Mouse (Mus musculus) midbrain, embryonic 14.5 days (tissue): ENCODE measurements around the gene Tha1. TPM values are rescaled to one million over a fixed set of nuclear protein-coding genes. Genes with fewer than 3 reads are reported as not detected.

ENCODE experiments used
- ATAC-seq: fragments of 200-750 bp; cut with Nextera tagmentation; 2 replicates; pipeline ENCODE4 v1.8.0; 2017; ENCODE audit warnings: moderate number of reproducible peaks, moderate library complexity; ENCODE audit not compliant: low FRiP score, low TSS enrichment
- DNase-seq: peaks from one replicate; pipeline ENCODE4 v3.0.0-alpha.2; 2015
- H3K27ac ChIP-seq: fragments of 300-500 bp; sonication (generic); replicated peaks from 2 replicates; pipeline ENCODE4 v1.5.1; 2014; ENCODE audit warnings: mild to moderate bottlenecking, low read depth, low read length, moderate library complexity
- H3K27me3 ChIP-seq: fragments of 300-500 bp; sonication (generic); 2 replicates; pipeline ENCODE4 v1.6.1; 2014; ENCODE audit warnings: low read length, control low read depth, mixed read lengths; ENCODE audit not compliant: control insufficient read depth, insufficient read depth
- H3K36me3 ChIP-seq: fragments of 300-500 bp; sonication (generic); 2 replicates; pipeline ENCODE4 v1.6.1; 2014; ENCODE audit warnings: low read length, control low read depth; ENCODE audit not compliant: control insufficient read depth, insufficient read depth
- H3K4me1 ChIP-seq: fragments of 300-500 bp; sonication (generic); 2 replicates; pipeline ENCODE4 v1.6.1; 2014; ENCODE audit warnings: mild to moderate bottlenecking, antibody characterized with exemption, low read length, control low read depth; ENCODE audit not compliant: control insufficient read depth, insufficient read depth
- H3K4me2 ChIP-seq: fragments of 300-500 bp; sonication (generic); 2 replicates; pipeline ENCODE4 v1.6.1; 2014; ENCODE audit warnings: mild to moderate bottlenecking, low read length, moderate library complexity
- H3K4me3 ChIP-seq: fragments of 300-500 bp; sonication (generic); replicated peaks from 2 replicates; pipeline ENCODE4 v1.5.1; 2014; ENCODE audit warnings: low read depth, low read length
- H3K9ac ChIP-seq: fragments of 300-500 bp; sonication (generic); replicated peaks from 2 replicates; pipeline ENCODE4 v1.6.1; 2014; ENCODE audit warnings: mild to moderate bottlenecking, low read length, moderate library complexity
- H3K9me3 ChIP-seq: fragments of 300-500 bp; sonication (generic); 2 replicates; pipeline ENCODE4 v1.6.1; 2016; ENCODE audit warnings: low read length, control low read depth, mixed read lengths; ENCODE audit not compliant: control insufficient read depth
- WGBS: fragments of 180-500 bp; shearing (Covaris S2); extraction: QIAGEN DNeasy Blood & Tissue Kit; methylation state at CpG from one replicate; pipeline ENCODE4 v1.1.7; 2014; 5-methylcytosine and 5-hydroxymethylcytosine counted together
- polyA plus RNA-seq: library from polyadenylated mRNA; unstranded; fragments of >200 nt; fragmentation: Nextera tagmentation; extraction: Ambion mirVana; gene quantifications from 2 replicates; pipeline ENCODE4 v1.2.1, GENCODE M21; 2014

Gene Tha1
- polyA plus RNA-seq, 1 experiment from 2014 or later, result 2.3 TPM

GRCm38 (mm10) chr11:117904442-117904841 lies 31.2 kb upstream of the Tha1 start:
- Histone ChIP-seq H3K4me3 (no peak overlapping the region), H3K4me2 (no peak overlapping the region), H3K9ac (no peak overlapping the region), H3K36me3 (no peaks in the 10 kb centered on the region), H3K27me3 (no peaks in the 10 kb centered on the region), H3K9me3 (no peaks in the 10 kb centered on the region), H3K27ac (no peak overlapping the region), H3K4me1 (no peaks in the 10 kb centered on the region)
- ATAC-seq, result no peak
- WGBS, result 90% methylated on average over 8 of the region's 8 CpGs
- no peak for DNase-seq

DNA sequence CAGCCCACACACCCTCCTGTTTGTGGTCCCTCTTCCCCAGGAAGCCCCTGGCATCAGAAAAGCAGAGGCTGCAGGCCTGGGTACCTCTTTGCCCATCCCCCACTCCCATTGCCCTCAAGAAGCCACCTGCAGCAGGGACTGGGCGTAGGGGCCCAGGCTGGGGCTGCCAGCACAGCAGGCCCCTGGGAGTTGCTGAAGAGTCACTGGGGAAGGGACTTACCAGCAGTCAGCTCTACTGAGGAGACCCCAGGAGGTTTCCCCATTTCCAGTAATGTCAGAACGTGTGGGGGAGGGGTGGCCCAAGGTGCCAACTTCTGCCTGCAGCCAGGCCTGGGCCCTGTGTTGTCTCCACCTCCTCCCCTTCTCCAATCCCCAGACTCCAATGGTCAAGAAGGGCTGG lies 29.0 kb upstream of the Tha1 start:
- H3K9ac ChIP-seq, result no peak overlapping the region
- 62% methylated on average over 2 of the region's 2 CpGs for WGBS
- no peaks in the 10 kb centered on the region for H3K4me1 ChIP-seq
- H3K4me2 ChIP-seq, result no peak overlapping the region
- ATAC-seq (no peak), DNase-seq (no peak)
- H3K27ac ChIP-seq, result no peak overlapping the region
- no peaks in the 10 kb centered on the region for H3K27me3 ChIP-seq
- no peaks in the 10 kb centered on the region for H3K36me3 ChIP-seq
- no peaks in the 10 kb centered on the region for H3K9me3 ChIP-seq
- no peak overlapping the region for H3K4me3 ChIP-seq

- no peak overlapping the region for H3K9ac ChIP-seq
- ATAC-seq (no peak), DNase-seq (no peak)
- no peak overlapping the region for H3K4me3 ChIP-seq
- H3K4me2 ChIP-seq, result no peak overlapping the region
- H3K27me3 ChIP-seq, result no peaks in the 10 kb centered on the region
- H3K27ac ChIP-seq, result no peak overlapping the region
- H3K4me1 ChIP-seq, result 0 out of 2 replicates have a peak, but pooled peaks cover under 1% of the 10 kb centered on the region
- H3K9me3 ChIP-seq, result no peaks in the 10 kb centered on the region
- H3K36me3 ChIP-seq, result no peaks in the 10 kb centered on the region
- 48% methylated on average over 2 of the region's 2 CpGs for WGBS
Measured at GRCm38 (mm10) chr11:117896533-117896932, 23.3 kb upstream of the Tha1 start.

DNA sequence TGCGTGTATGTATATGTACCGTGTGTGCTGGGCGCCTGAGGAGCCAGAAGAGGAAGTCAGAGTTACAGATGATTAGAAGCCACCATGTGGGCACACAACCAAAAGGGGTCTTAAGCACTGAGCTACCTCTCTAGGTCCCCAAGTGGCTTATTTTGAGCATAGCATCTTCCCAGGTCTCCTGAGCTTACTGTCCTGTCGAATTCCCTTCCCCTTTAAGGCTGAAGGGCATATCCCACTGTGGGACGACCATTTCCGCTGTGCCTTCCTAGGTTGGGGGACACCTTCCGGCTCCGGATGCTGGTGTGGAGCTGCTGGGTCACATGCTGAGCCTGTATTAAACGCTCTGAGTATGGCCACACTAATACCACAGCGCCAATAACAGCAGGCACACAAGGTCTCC lies 21.4 kb upstream of the Tha1 start:
- ATAC-seq (no peak), DNase-seq (no peak)
- Histone ChIP-seq H3K27me3 (no peaks in the 10 kb centered on the region), H3K27ac (no peak overlapping the region), H3K4me2 (no peak overlapping the region), H3K4me1 (peaks cover 18% of the 10 kb centered on the region), H3K9ac (no peak overlapping the region), H3K4me3 (no peak overlapping the region), H3K9me3 (no peaks in the 10 kb centered on the region), H3K36me3 (no peaks in the 10 kb centered on the region)
- 71% methylated on average over 10 of the region's 10 CpGs for WGBS

GRCm38 (mm10) chr11:117892199-117892598 lies 18.9 kb upstream of the Tha1 start:
- Histone ChIP-seq H3K27ac (no peak overlapping the region), H3K36me3 (no peaks in the 10 kb centered on the region), H3K4me2 (no peak overlapping the region), H3K4me1 (peaks cover 33% of the 10 kb centered on the region), H3K4me3 (no peak overlapping the region), H3K9me3 (no peaks in the 10 kb centered on the region), H3K9ac (no peak overlapping the region), H3K27me3 (no peaks in the 10 kb centered on the region)
- 63% methylated on average over 6 of the region's 6 CpGs for WGBS
- no peak for ATAC-seq
- peak; percentile 37 for DNase-seq

DNA sequence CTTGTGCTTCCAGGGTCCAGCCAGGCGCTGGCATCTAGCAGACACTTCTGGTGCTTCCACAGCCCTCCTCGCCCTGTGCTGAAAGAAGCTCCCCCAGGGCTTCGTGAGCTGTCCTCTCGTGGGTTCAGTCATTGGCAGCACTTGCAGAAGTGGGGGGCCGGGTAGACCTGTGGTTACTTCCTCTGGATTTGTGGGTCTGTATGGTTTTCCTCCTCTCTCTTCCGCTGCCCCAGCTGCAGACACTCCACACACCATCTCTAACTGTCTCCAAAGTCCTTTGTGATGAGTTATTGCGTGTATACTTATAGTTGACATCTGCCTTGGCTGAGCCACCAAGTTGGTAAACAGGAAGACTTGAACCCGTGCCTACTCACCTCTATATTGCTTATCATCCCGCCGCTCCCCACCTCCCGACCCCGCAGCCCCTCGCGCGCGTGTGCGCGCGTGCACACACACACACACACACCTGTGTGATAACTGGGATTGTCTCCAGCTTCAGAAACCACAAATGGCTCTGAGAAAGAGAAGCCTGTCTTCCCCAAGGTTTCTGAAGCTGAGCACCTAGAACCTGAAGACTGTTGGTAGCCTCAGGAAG lies 18.4 kb upstream of the Tha1 start:
- Histone ChIP-seq H3K4me1 (peaks cover 33% of the 10 kb centered on the region), H3K9me3 (no peaks in the 10 kb centered on the region), H3K36me3 (no peaks in the 10 kb centered on the region), H3K9ac (no peak overlapping the region), H3K4me3 (no peak overlapping the region), H3K4me2 (no peak overlapping the region), H3K27ac (no peak overlapping the region), H3K27me3 (no peaks in the 10 kb centered on the region)
- 93% methylated on average over 19 of the region's 19 CpGs for WGBS
- DNase-seq (no peak), ATAC-seq (no peak)

GRCm38 (mm10) chr11:117890519-117891282 lies 17.4 kb upstream of the Tha1 start:
- 0 out of 2 replicates have a peak, but pooled peaks have one; percentile 46 for ATAC-seq
- Histone ChIP-seq H3K36me3 (no peaks in the 10 kb centered on the region), H3K4me1 (peaks cover 33% of the 10 kb centered on the region), H3K9me3 (no peaks in the 10 kb centered on the region), H3K27ac (peak overlapping the region; percentile 49), H3K9ac (peak overlapping the region; percentile 23; the same call in 1 of the 2 replicates), H3K4me2 (peak overlapping the region; percentile 50; the same call in 1 of the 2 replicates), H3K4me3 (no peak overlapping the region), H3K27me3 (no peaks in the 10 kb centered on the region)
- whole genome bisulfite sequencing, result 21% methylated on average over 13 of the region's 13 CpGs
- peak; percentile 45 for DNase-seq

DNA sequence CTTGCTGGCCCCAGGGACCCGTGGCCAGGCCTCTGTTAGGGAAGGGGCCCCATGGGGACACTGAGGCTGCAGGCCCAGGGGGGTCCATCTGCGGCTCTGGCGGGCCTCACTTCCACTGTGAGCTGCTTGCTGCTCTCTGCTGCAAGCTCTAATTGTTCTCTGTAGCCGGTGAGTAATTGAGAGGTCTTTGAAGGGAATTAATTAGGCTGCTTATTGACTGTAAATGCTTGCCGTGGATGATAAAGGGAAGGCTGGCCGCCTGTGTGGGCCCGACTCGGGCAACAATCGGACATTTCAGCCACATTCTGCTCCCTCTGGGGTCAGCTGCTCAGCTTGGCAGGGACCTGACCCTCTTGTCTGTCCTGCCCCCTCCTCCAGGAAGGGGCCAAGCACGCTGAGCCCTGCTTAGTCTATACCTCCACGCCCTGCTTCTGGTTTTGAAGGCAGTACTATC lies 16.6 kb upstream of the Tha1 start:
- peak; percentile 62 for DNase-seq

More for the DNA sequence above, 16.6 kb upstream of the Tha1 start:
- H3K9me3 ChIP-seq, result no peaks in the 10 kb centered on the region
- 2% methylated on average over 11 of the region's 11 CpGs for WGBS
- H3K4me1 ChIP-seq, result peaks cover 33% of the 10 kb centered on the region
- no peaks in the 10 kb centered on the region for H3K36me3 ChIP-seq
- peak overlapping the region; percentile 45; the same call in 1 of the 2 replicates for H3K9ac ChIP-seq
- peak; percentile 51; the same call in 1 of the 2 replicates for ATAC-seq
- peak overlapping the region; percentile 49 for H3K27ac ChIP-seq
- H3K4me3 ChIP-seq, result no peak overlapping the region
- H3K4me2 ChIP-seq, result peak overlapping the region; percentile 50
- H3K27me3 ChIP-seq, result no peaks in the 10 kb centered on the region
